Mouse (Mus musculus) thymus, adult 2 months (tissue): ENCODE measurements around the gene Mtmr2. TPM values are rescaled to one million over a fixed set of nuclear protein-coding genes. Genes with fewer than 3 reads are reported as not detected.

Source experiments
- DNase-seq: peaks from one replicate; pipeline ENCODE4 v3.0.0; 2021
- H3K27ac ChIP-seq: fragments of 200-500 bp; 2 replicates; pipeline ENCODE4 v1.5.1; 2012; ENCODE audit warnings: low read length, control low read depth; ENCODE audit not compliant: control insufficient read depth, insufficient read depth
- H3K27me3 ChIP-seq: fragments of 200-500 bp; 2 replicates; pipeline ENCODE4 v1.6.1; 2012; ENCODE audit warnings: mild to moderate bottlenecking, low read length, moderate library complexity, mixed read lengths; ENCODE audit not compliant: control insufficient read depth, insufficient read depth
- H3K36me3 ChIP-seq: fragments of 200-500 bp; 2 replicates; pipeline ENCODE4 v1.6.1; 2012; ENCODE audit warnings: mild to moderate bottlenecking, low read length, moderate library complexity; ENCODE audit not compliant: control insufficient read depth, insufficient read depth
- H3K4me1 ChIP-seq: fragments of 200-500 bp; replicated peaks from 2 replicates; pipeline ENCODE4 v1.6.1; 2012; ENCODE audit warnings: low read length; ENCODE audit not compliant: control insufficient read depth, insufficient read depth
- H3K4me3 ChIP-seq: fragments of 200-500 bp; 2 replicates; pipeline ENCODE4 v1.5.1; 2012; ENCODE audit warnings: mild to moderate bottlenecking, low read length, control low read depth, moderate library complexity; ENCODE audit not compliant: control insufficient read depth, insufficient read depth
- CTCF ChIP-seq: fragments of 200-500 bp; IDR thresholded peaks from 2 replicates; pipeline ENCODE4 v1.5.1; 2012; ENCODE audit warnings: mild to moderate bottlenecking, control low read depth, low read length, moderate library complexity, borderline replicate concordance; ENCODE audit not compliant: control insufficient read depth, poor library complexity, insufficient read depth; ENCODE audit errors: extremely low read depth
- POLR2A ChIP-seq: fragments of 200-500 bp; IDR thresholded peaks from 2 replicates; pipeline ENCODE4 v1.6.1; 2012; ENCODE audit warnings: mild to moderate bottlenecking, low read length, control low read depth, moderate library complexity; ENCODE audit not compliant: control insufficient read depth, poor library complexity, insufficient read depth; ENCODE audit errors: extremely low read depth
- WGBS: fragments of 180-500 bp; shearing (Covaris S2); methylation state at CpG from one replicate; pipeline ENCODE4 v1.1.7; 2018; 5-methylcytosine and 5-hydroxymethylcytosine counted together
- polyA plus RNA-seq: library from polyadenylated mRNA; depleted of rRNA; stranded (reverse); fragments of >200 nt; gene quantifications from 2 replicates; pipeline ENCODE4 v1.2.3, GENCODE M21; 2012

Gene Mtmr2
- polyA plus RNA-seq, 1 experiment: 25.4 TPM

DNA sequence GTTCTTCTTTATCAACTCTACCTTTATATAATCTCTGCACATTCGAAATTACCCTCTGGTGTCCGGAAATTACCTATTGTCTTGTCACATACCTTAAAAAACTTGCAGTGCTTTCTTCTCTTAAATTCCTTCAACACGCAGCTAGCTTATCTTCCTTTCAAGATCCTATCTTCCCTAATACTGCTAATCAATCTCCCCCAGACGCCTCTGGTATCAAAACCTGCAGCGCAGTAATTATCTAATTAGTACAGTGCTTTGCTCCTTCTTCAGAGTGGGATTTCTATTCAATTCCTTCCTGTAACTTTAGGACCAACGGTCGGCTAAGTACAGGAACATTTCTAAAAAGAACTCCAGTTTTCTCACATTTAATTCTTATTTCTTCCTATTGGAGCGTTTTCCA lies 77.7 kb downstream of the Mtmr2 start:
- no peaks in the 10 kb centered on the region for H3K27me3 ChIP-seq
- H3K27ac ChIP-seq: no peak overlapping the region
- no peak for DNase-seq
- TF ChIP-seq CTCF: no peak
- TF ChIP-seq POLR2A: no peak
- peak overlapping the region; percentile 61; the same call in 1 of the 2 replicates for H3K4me3 ChIP-seq
- 4% methylated on average over 8 of the region's 8 CpGs for WGBS
- H3K4me1 ChIP-seq: no peaks in the 10 kb centered on the region
- peaks cover 6% of the 10 kb centered on the region for H3K36me3 ChIP-seq

DNA sequence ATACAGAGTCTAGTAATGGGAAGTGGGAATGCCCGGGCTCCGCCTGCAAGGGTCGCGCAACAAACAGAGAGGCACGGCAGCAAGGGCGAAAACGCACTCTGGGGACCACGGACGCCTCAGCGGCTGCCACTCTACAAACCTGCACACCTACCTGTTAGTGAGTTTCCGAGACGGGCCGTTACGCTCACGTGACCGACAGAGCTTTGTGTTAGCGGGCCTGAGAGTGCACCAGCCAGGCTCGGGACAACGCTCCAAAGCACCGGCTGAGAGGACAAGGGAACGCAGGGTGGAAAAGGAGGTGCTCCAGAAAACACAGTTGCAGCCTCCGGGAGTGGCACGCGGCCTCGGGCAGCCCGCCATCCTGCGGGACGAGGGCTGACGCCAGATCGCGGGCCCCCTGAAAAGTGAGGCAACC lies 78.2 kb downstream of the Mtmr2 start:
- Histone ChIP-seq H3K4me3 (peak overlapping the region; percentile 61), H3K27ac (peak overlapping the region; percentile 78), H3K36me3 (peaks cover 1% of the 10 kb centered on the region; the same call in 1 of the 2 replicates), H3K27me3 (no peaks in the 10 kb centered on the region), H3K4me1 (no peaks in the 10 kb centered on the region)
- WGBS: under 1% methylated on average over 31 of the region's 31 CpGs
- TF ChIP-seq CTCF: no peak
- TF ChIP-seq POLR2A: no peak
- peak; percentile 74 for DNase-seq

DNA sequence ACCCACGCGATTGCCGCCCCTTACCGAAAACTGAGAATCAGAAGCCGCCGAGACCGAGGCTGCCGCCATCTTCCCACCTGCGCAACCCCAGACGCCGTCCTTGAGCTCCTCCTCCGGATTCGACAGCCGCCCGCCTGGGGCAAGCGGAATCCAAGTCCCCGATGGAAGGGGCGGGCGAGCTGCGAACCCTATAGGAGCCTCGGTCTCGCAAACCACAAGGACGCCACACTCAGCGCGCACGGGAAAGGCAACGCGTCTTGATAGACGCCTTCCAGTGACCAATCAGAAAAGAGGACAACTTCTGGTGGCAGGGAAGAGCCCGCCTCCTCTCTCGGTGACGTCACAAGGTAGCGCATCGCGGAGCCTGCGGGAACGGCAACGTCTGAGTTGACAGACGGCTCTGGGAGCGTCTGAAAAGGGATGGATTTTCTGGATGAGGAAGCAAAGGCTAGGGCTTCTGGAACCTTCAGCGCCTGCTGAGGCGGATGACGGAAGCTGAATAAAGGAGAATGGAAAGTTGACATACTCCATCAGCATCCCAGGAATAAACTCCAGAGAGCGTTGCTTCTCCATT lies 78.7 kb downstream of the Mtmr2 start, which contains the start of gene Cep57:
TSS of gene Cep57 (minus strand) at position 276 of the 574 bp plus-strand sequence.
- peak; percentile 93 for DNase-seq

DNA sequence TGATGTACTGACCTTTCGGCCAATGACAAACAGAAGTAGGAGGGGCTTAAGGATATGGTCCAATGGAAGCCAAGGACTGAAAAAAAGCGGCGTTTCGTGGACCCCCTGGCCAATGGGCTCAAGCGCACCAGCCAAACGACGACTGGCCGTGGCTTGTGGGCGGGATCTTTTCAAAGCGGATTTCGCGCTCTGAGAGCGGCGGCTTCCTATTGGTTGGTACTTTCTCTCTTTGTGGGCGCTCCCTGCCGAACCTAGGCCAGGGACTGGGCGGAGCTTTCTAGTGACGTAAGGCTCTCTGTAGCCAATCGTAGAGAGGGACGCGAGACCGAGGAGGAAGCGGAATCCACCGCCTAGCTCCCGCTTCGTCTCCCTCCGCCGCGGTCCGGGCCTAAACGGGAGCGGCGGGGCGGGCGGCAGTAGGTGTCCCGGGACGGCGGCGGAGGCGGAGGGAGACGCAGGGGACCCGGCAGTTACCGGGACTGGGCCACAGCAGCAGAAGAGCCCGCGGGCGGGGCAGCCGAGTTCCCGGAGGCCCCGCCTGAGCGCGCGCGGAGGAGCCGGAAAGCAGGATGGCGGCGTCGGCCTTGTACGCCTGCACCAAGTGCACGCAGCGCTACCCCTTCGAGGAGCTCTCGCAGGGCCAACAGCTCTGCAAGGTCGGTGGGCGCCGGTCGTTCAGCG lies 79.3 kb downstream of the Mtmr2 start, which contains the start of gene Fam76b:
TSS of gene Fam76b (plus strand) at position 311 of the 681 bp plus-strand sequence.
- Histone ChIP-seq H3K36me3 (peaks cover 9% of the 10 kb centered on the region), H3K27ac (peak within 1 kb of the TSS; percentile 78), H3K4me3 (peak within 1 kb of the TSS; percentile 76), H3K4me1 (no peaks in the 10 kb centered on the region), H3K27me3 (no peaks in the 10 kb centered on the region)
- TF ChIP-seq CTCF (no peak), POLR2A (peak; percentile 84)
- under 1% methylated on average over 67 of the region's 67 CpGs for WGBS
- DNase-seq: peak; percentile 99

More for the DNA sequence above, 78.7 kb downstream of the Mtmr2 start, which contains the start of gene Cep57:
- H3K4me3 ChIP-seq: peak within 1 kb of the TSS; percentile 76
- no peaks in the 10 kb centered on the region for H3K4me1 ChIP-seq
- 0% methylated on average over 44 of the region's 44 CpGs for WGBS
- H3K36me3 ChIP-seq: peaks cover 4% of the 10 kb centered on the region; the same call in 1 of the 2 replicates
- no peaks in the 10 kb centered on the region for H3K27me3 ChIP-seq
- TF ChIP-seq POLR2A (peak; percentile 86; the same call in 1 of the 2 replicates), CTCF (peak; percentile 33; the same call in 1 of the 2 replicates)
- H3K27ac ChIP-seq: peak within 1 kb of the TSS; percentile 78

DNA sequence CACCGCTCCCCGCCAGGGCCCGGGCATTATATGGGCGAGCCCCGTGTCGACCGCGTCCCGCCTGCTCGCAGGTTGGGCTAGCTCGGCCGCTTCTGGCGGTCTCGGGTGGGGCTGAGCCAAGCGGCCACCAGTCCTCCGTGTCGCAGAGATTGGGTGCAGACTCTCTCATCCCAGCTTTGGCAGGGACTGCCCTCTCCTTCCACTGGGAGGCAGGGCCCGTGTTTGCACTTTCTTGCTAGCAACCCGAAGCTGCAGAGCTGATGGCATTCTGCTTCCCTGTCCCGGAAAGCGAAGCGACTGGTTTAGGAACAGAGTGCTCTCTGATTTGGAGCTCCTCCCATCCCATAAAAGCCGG lies 79.9 kb downstream of the Mtmr2 start:
- peak overlapping the region; percentile 76 for H3K4me3 ChIP-seq
- TF ChIP-seq POLR2A: no peak
- TF ChIP-seq CTCF: no peak
- no peaks in the 10 kb centered on the region for H3K27me3 ChIP-seq
- under 1% methylated on average over 23 of the region's 23 CpGs for WGBS
- no peak for DNase-seq
- H3K4me1 ChIP-seq: no peaks in the 10 kb centered on the region
- peaks cover 14% of the 10 kb centered on the region for H3K36me3 ChIP-seq
- peak overlapping the region; percentile 0; the same call in 1 of the 2 replicates for H3K27ac ChIP-seq

DNA sequence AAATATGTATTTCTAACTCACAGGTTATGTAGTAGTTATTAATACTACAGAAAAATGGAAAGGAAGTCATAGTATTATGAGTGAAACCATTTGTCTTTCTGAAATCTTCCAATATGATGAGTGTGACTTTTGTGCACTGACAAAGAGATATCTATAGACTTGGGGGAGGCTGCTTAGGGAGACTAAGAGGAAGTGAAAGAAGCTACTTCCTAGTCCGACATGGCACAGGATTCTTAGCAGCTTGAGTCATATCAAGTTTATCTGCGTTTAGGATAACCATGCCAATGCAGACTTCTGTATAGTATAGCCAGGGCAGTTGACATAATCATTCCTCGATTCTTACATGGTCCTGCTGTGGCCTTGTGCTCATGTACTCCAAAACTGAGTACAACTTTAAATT lies 87.0 kb downstream of the Mtmr2 start:
- Histone ChIP-seq H3K27me3 (no peaks in the 10 kb centered on the region), H3K27ac (no peak overlapping the region), H3K36me3 (peaks cover 71% of the 10 kb centered on the region), H3K4me1 (no peaks in the 10 kb centered on the region), H3K4me3 (no peak overlapping the region)
- TF ChIP-seq CTCF (no peak), POLR2A (no peak)
- no peak for DNase-seq
- WGBS: 83% methylated on average over 3 of the region's 3 CpGs
